Mouse (Mus musculus) intestine, embryonic 16.5 days (tissue): ENCODE data around the gene Fstl3. TPM values are rescaled to one million over a fixed set of nuclear protein-coding genes. Genes with fewer than 3 reads are reported as not detected.

Experiments
- ATAC-seq: fragments of 200-750 bp; cut with Nextera tagmentation; 2 replicates; pipeline ENCODE4 v1.8.0; 2017; ENCODE audit warnings: moderate TSS enrichment, moderate library complexity
- H3K27ac ChIP-seq: fragments of 300-500 bp; sonication (generic); 2 replicates; pipeline ENCODE4 v1.5.1; 2014; ENCODE audit warnings: mild to moderate bottlenecking, low read length
- H3K27me3 ChIP-seq: fragments of 300-500 bp; sonication (generic); replicated peaks from 2 replicates; pipeline ENCODE4 v1.6.1; 2014; ENCODE audit warnings: low read length, control low read depth, mixed read lengths; ENCODE audit not compliant: control insufficient read depth, insufficient read depth
- H3K36me3 ChIP-seq: fragments of 300-500 bp; sonication (generic); 2 replicates; pipeline ENCODE4 v1.6.1; 2014; ENCODE audit warnings: low read length, control low read depth; ENCODE audit not compliant: control insufficient read depth, insufficient read depth
- H3K4me1 ChIP-seq: fragments of 300-500 bp; sonication (generic); 2 replicates; pipeline ENCODE4 v1.6.1; 2014; ENCODE audit warnings: low read length, control low read depth, mixed read lengths; ENCODE audit not compliant: control insufficient read depth, insufficient read depth
- H3K4me2 ChIP-seq: fragments of 300-500 bp; sonication (generic); 2 replicates; pipeline ENCODE4 v1.6.1; 2014; ENCODE audit warnings: low read depth, low read length, control low read depth
- H3K4me3 ChIP-seq: fragments of 300-500 bp; sonication (generic); 2 replicates; pipeline ENCODE4 v1.5.1; 2014; ENCODE audit warnings: mild to moderate bottlenecking, low read length
- H3K9ac ChIP-seq: fragments of 300-500 bp; sonication (generic); 2 replicates; pipeline ENCODE4 v1.6.1; 2014; ENCODE audit warnings: low read depth, low read length
- H3K9me3 ChIP-seq: fragments of 300-500 bp; sonication (generic); 2 replicates; pipeline ENCODE4 v1.6.1; 2016; ENCODE audit warnings: low read length, control low read depth; ENCODE audit not compliant: control insufficient read depth
- WGBS: fragments of 180-500 bp; shearing (Covaris S2); extraction: QIAGEN DNeasy Blood & Tissue Kit; methylation state at CpG from one replicate; pipeline ENCODE4 v1.1.7; 2014; 5-methylcytosine and 5-hydroxymethylcytosine counted together
- polyA plus RNA-seq: library from polyadenylated mRNA; unstranded; fragments of >200 nt; fragmentation: Nextera tagmentation; extraction: Ambion mirVana; gene quantifications from 2 replicates; pipeline ENCODE4 v1.2.1, GENCODE M21; 2015

Gene Fstl3
- polyA plus RNA-seq, 1 experiment from 2014 or later: 15.1 TPM

- Histone ChIP-seq H3K9ac (no peak overlapping the region), H3K4me3 (no peak overlapping the region), H3K36me3 (no peaks in the 10 kb centered on the region), H3K9me3 (no peaks in the 10 kb centered on the region; the same call in 1 of the 2 replicates), H3K4me2 (no peak overlapping the region), H3K27me3 (no peaks in the 10 kb centered on the region), H3K27ac (no peak overlapping the region), H3K4me1 (peaks cover 21% of the 10 kb centered on the region)
- ATAC-seq: no peak
- 78% methylated on average over 11 of the region's 11 CpGs for WGBS
These were observed 23.4 kb downstream of the Fstl3 start for GRCm38 (mm10) chr10:79800508-79800907.

GRCm38 (mm10) chr10:79801837-79802236, 24.8 kb downstream of the Fstl3 start:
- H3K9ac ChIP-seq: no peak overlapping the region
- H3K4me2 ChIP-seq: no peak overlapping the region
- H3K9me3 ChIP-seq: no peaks in the 10 kb centered on the region
- no peaks in the 10 kb centered on the region for H3K27me3 ChIP-seq
- H3K4me3 ChIP-seq: no peak overlapping the region
- ATAC-seq: no peak
- peaks cover 29% of the 10 kb centered on the region for H3K4me1 ChIP-seq
- no peak overlapping the region for H3K27ac ChIP-seq
- WGBS: 51% methylated on average over 3 of the region's 3 CpGs
- H3K36me3 ChIP-seq: no peaks in the 10 kb centered on the region

GRCm38 (mm10) chr10:79802331-79802971, 25.4 kb downstream of the Fstl3 start:
- no peak overlapping the region for H3K4me2 ChIP-seq
- H3K4me3 ChIP-seq: no peak overlapping the region
- ATAC-seq: peak; percentile 21; the same call in 1 of the 2 replicates
- H3K36me3 ChIP-seq: no peaks in the 10 kb centered on the region
- H3K9me3 ChIP-seq: no peaks in the 10 kb centered on the region
- WGBS: 48% methylated on average over 11 of the region's 11 CpGs
- no peaks in the 10 kb centered on the region for H3K27me3 ChIP-seq
- no peak overlapping the region for H3K9ac ChIP-seq
- H3K4me1 ChIP-seq: peaks cover 29% of the 10 kb centered on the region
- no peak overlapping the region for H3K27ac ChIP-seq

- Histone ChIP-seq H3K27ac (no peak overlapping the region), H3K9me3 (no peaks in the 10 kb centered on the region), H3K9ac (peak overlapping the region; percentile 29; the same call in 1 of the 2 replicates), H3K4me2 (no peak overlapping the region), H3K4me3 (no peak overlapping the region), H3K27me3 (no peaks in the 10 kb centered on the region), H3K4me1 (peaks cover 30% of the 10 kb centered on the region), H3K36me3 (no peaks in the 10 kb centered on the region)
- 0 out of 2 replicates have a peak, but pooled peaks have one; percentile 22 for ATAC-seq
- 26% methylated on average over 29 of the region's 29 CpGs for WGBS
These were observed 26.7 kb downstream of the Fstl3 start for GRCm38 (mm10) chr10:79803716-79804323.

- no peak for ATAC-seq
- no peaks in the 10 kb centered on the region for H3K9me3 ChIP-seq
- no peaks in the 10 kb centered on the region for H3K27me3 ChIP-seq
- H3K4me1 ChIP-seq: peaks cover 30% of the 10 kb centered on the region
- no peak overlapping the region for H3K4me2 ChIP-seq
- no peak overlapping the region for H3K4me3 ChIP-seq
- H3K9ac ChIP-seq: no peak overlapping the region
- 58% methylated on average over 11 of the region's 11 CpGs for WGBS
- H3K36me3 ChIP-seq: no peaks in the 10 kb centered on the region
- no peak overlapping the region for H3K27ac ChIP-seq
These were observed 28.6 kb downstream of the Fstl3 start for GRCm38 (mm10) chr10:79805636-79806035.

GRCm38 (mm10) chr10:79806331-79806730, 29.3 kb downstream of the Fstl3 start:
- H3K9ac ChIP-seq: no peak overlapping the region
- ATAC-seq: no peak
- 85% methylated on average over 9 of the region's 9 CpGs for whole genome bisulfite sequencing
- peaks cover 30% of the 10 kb centered on the region for H3K4me1 ChIP-seq
- H3K27ac ChIP-seq: no peak overlapping the region
- no peaks in the 10 kb centered on the region for H3K9me3 ChIP-seq
- H3K27me3 ChIP-seq: no peaks in the 10 kb centered on the region
- no peak overlapping the region for H3K4me3 ChIP-seq
- peaks cover 2% of the 10 kb centered on the region; the same call in 1 of the 2 replicates for H3K36me3 ChIP-seq
- no peak overlapping the region for H3K4me2 ChIP-seq

- Histone ChIP-seq H3K27me3 (no peaks in the 10 kb centered on the region), H3K9me3 (no peaks in the 10 kb centered on the region), H3K27ac (no peak overlapping the region), H3K9ac (no peak overlapping the region), H3K4me2 (no peak overlapping the region), H3K4me3 (no peak overlapping the region), H3K36me3 (peaks cover 2% of the 10 kb centered on the region; the same call in 1 of the 2 replicates), H3K4me1 (peaks cover 30% of the 10 kb centered on the region)
- WGBS: 70% methylated on average over 10 of the region's 10 CpGs
- no peak for ATAC-seq
These were observed 29.9 kb downstream of the Fstl3 start for GRCm38 (mm10) chr10:79806972-79807371.

GRCm38 (mm10) chr10:79807826-79808225, 30.8 kb downstream of the Fstl3 start:
- Histone ChIP-seq H3K4me3 (no peak overlapping the region), H3K9me3 (no peaks in the 10 kb centered on the region), H3K36me3 (peaks cover 2% of the 10 kb centered on the region; the same call in 1 of the 2 replicates), H3K4me1 (peaks cover 23% of the 10 kb centered on the region), H3K27ac (peak overlapping the region; percentile 12; the same call in 1 of the 2 replicates), H3K27me3 (no peaks in the 10 kb centered on the region), H3K9ac (no peak overlapping the region), H3K4me2 (no peak overlapping the region)
- 64% methylated on average over 11 of the region's 11 CpGs for WGBS
- peak; percentile 17; the same call in 1 of the 2 replicates for ATAC-seq

- ATAC-seq: no peak
- Histone ChIP-seq H3K36me3 (peaks cover 2% of the 10 kb centered on the region; the same call in 1 of the 2 replicates), H3K9me3 (no peaks in the 10 kb centered on the region), H3K4me1 (peaks cover 16% of the 10 kb centered on the region), H3K27ac (peak overlapping the region; percentile 7; the same call in 1 of the 2 replicates), H3K4me3 (no peak overlapping the region), H3K4me2 (no peak overlapping the region), H3K27me3 (no peaks in the 10 kb centered on the region), H3K9ac (no peak overlapping the region)
- WGBS: 89% methylated on average over 11 of the region's 11 CpGs
These were observed 31.7 kb downstream of the Fstl3 start for GRCm38 (mm10) chr10:79808728-79809127.
